Mouse (Mus musculus) hindbrain, postnatal 0 days (tissue): ENCODE data around the gene Mical3. TPM values are rescaled to one million over a fixed set of nuclear protein-coding genes. Genes with fewer than 3 reads are reported as not detected.

Source experiments
- ATAC-seq: fragments of 200-750 bp; cut with Nextera tagmentation; 2 replicates; pipeline ENCODE4 v1.8.0; 2017; ENCODE audit warnings: mild to moderate bottlenecking, moderate TSS enrichment, moderate library complexity
- DNase-seq: peaks from one replicate; pipeline ENCODE4 v3.0.0-alpha.2; 2015; ENCODE audit warnings: low spot score
- H3K27ac ChIP-seq: fragments of 300-500 bp; sonication (generic); 2 replicates; pipeline ENCODE4 v1.5.1; 2014; ENCODE audit warnings: mild to moderate bottlenecking
- H3K27me3 ChIP-seq: fragments of 300-500 bp; sonication (generic); 2 replicates; pipeline ENCODE4 v1.6.1; 2014; ENCODE audit warnings: low read length, mixed read lengths; ENCODE audit not compliant: insufficient read depth
- H3K36me3 ChIP-seq: fragments of 300-500 bp; sonication (generic); 2 replicates; pipeline ENCODE4 v1.6.1; 2014; ENCODE audit warnings: low read length, mixed read lengths; ENCODE audit not compliant: insufficient read depth
- H3K4me1 ChIP-seq: fragments of 300-500 bp; sonication (generic); 2 replicates; pipeline ENCODE4 v1.6.1; 2014; ENCODE audit warnings: antibody characterized with exemption, low read length, mixed read lengths; ENCODE audit not compliant: insufficient read depth
- H3K4me2 ChIP-seq: fragments of 300-500 bp; sonication (generic); 2 replicates; pipeline ENCODE4 v1.6.1; 2014; ENCODE audit warnings: low read depth, mild to moderate bottlenecking, low read length, moderate library complexity, mixed read lengths
- H3K4me3 ChIP-seq: fragments of 300-500 bp; sonication (generic); 2 replicates; pipeline ENCODE4 v1.5.1; 2014; ENCODE audit warnings: low read length
- H3K9ac ChIP-seq: fragments of 300-500 bp; sonication (generic); replicated peaks from 2 replicates; pipeline ENCODE4 v1.6.1; 2014; ENCODE audit warnings: mild to moderate bottlenecking, low read length, moderate library complexity, mixed read lengths
- H3K9me3 ChIP-seq: fragments of 300-500 bp; sonication (generic); 2 replicates; pipeline ENCODE4 v1.6.1; 2016; ENCODE audit warnings: low read length, mixed read lengths
- CTCF ChIP-seq: IDR thresholded peaks from 2 replicates; pipeline ENCODE4 v1.5.1; 2016; ENCODE audit warnings: antibody characterized with exemption, control low read depth, low read depth
- WGBS: fragments of 180-500 bp; shearing (Covaris S2); extraction: QIAGEN DNeasy Blood & Tissue Kit; methylation state at CpG from one replicate; pipeline ENCODE4 v1.1.7; 2014; 5-methylcytosine and 5-hydroxymethylcytosine counted together
- polyA plus RNA-seq: library from polyadenylated mRNA; unstranded; fragments of >200 nt; fragmentation: Nextera tagmentation; extraction: Ambion mirVana; gene quantifications from 2 replicates; pipeline ENCODE4 v1.2.1, GENCODE M21; 2015
- total RNA-seq: library from RNA; depleted of rRNA; stranded (reverse); fragments of >200 nt; gene quantifications from 2 replicates; pipeline ENCODE4 v1.2.3, GENCODE M21; 2014

Gene Mical3
- total and polyA plus RNA-seq, 2 experiments from 2014 or later: 19.3 to 60.2 TPM

DNA sequence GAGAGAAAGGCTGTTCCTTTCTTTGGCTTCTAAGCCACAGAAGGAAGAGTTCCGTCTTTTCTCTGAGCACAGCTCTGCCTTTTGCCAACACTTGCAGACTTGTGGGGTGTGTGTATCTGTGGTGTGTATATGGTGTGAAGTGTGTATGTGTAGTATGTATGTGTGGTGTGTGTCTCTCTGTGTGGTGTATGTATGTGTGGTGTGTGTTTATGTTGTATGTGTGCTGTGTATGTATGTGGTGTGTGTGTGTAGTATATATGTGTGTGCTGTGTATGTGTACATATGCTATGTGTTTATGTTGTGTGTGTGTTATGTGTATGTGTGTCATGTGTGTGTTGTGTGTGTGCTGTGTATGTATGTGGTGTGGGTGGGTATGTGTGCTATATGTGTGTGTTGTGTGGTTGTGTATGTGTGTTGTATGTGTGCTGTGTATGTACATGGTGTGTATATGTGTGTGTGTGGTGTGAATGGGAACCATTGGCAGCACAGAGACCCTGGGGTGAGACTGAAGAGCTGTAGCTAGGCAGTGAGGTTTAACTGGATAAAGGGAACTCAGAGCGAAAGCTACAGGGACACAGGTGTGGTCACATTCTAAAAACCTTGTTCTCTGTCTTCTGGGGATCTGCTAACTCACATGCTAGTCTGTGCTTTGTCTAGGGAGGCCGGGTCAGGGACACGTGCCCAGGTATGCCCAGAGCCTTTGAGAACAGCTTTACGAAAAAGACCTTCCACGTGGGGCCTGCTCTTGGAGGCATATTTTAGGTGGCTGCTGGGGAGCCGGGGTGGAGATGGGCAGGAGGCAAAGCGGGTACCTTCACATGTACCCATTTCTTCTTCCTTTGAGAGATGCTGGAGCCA, 159.6 kb downstream of the Mical3 start:
- no peaks in the 10 kb centered on the region for H3K9me3 ChIP-seq
- H3K4me1 ChIP-seq: no peaks in the 10 kb centered on the region
- no peak overlapping the region for H3K9ac ChIP-seq
- TF ChIP-seq CTCF: no peak
- DNase-seq (no peak), ATAC-seq (peak; percentile 55; the same call in 1 of the 2 replicates)
- H3K36me3 ChIP-seq: peaks cover 20% of the 10 kb centered on the region
- no peaks in the 10 kb centered on the region for H3K27me3 ChIP-seq
- H3K27ac ChIP-seq: no peak overlapping the region
- 64% methylated on average over 8 of the region's 8 CpGs for WGBS
- H3K4me2 ChIP-seq: no peak overlapping the region
- no peak overlapping the region for H3K4me3 ChIP-seq

DNA sequence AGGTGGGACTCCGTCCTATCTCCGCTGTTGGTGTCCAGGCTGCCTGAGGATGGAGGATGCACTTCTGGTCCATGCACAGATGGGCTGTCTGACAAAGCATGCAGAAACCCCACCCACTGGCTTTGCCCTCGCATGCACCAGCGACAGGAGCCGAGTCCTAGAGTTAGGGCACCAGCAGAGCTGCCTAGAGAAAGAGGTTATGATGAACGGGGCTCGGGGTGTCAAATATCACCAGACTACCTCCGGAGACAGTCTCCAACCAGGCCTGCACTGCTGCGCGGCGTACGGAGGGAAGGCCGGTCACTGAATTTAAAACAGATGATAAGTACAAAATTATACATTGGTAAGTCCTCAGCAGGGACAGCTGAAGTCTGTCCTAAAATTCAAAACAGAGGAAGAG, 165.0 kb downstream of the Mical3 start:
- Histone ChIP-seq H3K36me3 (peaks cover 13% of the 10 kb centered on the region; the same call in 1 of the 2 replicates), H3K27me3 (no peaks in the 10 kb centered on the region), H3K9ac (no peak overlapping the region), H3K4me2 (no peak overlapping the region), H3K27ac (no peak overlapping the region), H3K4me3 (no peak overlapping the region), H3K4me1 (no peaks in the 10 kb centered on the region), H3K9me3 (no peaks in the 10 kb centered on the region)
- no peak for ATAC-seq
- WGBS: 70% methylated on average over 13 of the region's 13 CpGs
- DNase-seq: no peak
- no peak for TF ChIP-seq CTCF

- no peak overlapping the region for H3K9ac ChIP-seq
- H3K27ac ChIP-seq: no peak overlapping the region
- DNase-seq (no peak), ATAC-seq (no peak)
- 81% methylated on average over 3 of the region's 3 CpGs for WGBS
- no peak overlapping the region for H3K4me3 ChIP-seq
- H3K36me3 ChIP-seq: peaks cover 13% of the 10 kb centered on the region; the same call in 1 of the 2 replicates
- H3K27me3 ChIP-seq: no peaks in the 10 kb centered on the region
- TF ChIP-seq CTCF: no peak
- no peaks in the 10 kb centered on the region for H3K4me1 ChIP-seq
- no peak overlapping the region for H3K4me2 ChIP-seq
- no peaks in the 10 kb centered on the region for H3K9me3 ChIP-seq
Measured at GRCm38 (mm10) chr6:120964179-120964578, 166.6 kb downstream of the Mical3 start.

DNA sequence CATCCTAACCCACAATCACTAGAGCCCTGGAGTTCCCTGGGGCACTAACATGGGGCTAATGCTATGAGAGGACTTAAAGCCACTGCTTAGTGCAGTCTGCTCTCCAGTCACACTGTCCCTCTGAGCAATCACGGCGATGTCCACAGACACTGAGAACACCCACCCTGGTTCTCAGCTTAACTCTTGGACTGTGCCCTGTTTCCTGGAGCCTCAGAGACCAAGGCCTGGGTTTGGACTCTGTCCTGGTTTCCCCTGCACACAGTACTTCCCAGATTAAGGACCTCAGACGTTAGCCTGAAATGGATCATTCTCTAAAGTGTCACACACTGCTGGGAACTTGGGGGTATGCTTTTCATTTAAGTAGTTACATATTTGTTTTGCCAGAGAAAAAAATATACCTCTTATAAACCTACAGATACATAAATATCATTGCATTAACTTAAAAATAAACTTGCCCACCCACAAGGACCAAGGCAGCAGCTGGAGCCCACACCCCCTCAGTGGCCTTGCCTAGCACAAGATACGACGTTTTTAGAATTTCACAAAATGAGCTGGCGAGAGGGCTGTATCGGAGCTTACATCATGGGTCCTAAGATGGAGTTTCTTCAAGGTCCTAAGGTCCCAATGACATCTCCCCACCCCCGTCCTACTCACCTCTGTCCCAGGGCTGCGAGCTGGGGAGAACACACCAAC, 170.3 kb downstream of the Mical3 start:
- no peaks in the 10 kb centered on the region for H3K9me3 ChIP-seq
- H3K4me3 ChIP-seq: no peak overlapping the region
- 88% methylated on average over 9 of the region's 9 CpGs for WGBS
- ATAC-seq (no peak), DNase-seq (no peak)
- no peak overlapping the region for H3K27ac ChIP-seq
- no peak overlapping the region for H3K4me2 ChIP-seq
- no peaks in the 10 kb centered on the region for H3K27me3 ChIP-seq
- no peak for TF ChIP-seq CTCF
- H3K4me1 ChIP-seq: no peaks in the 10 kb centered on the region
- peaks cover 35% of the 10 kb centered on the region; the same call in 1 of the 2 replicates for H3K36me3 ChIP-seq
- H3K9ac ChIP-seq: no peak overlapping the region

GRCm38 (mm10) chr6:120957331-120957730, 173.5 kb downstream of the Mical3 start:
- Histone ChIP-seq H3K4me1 (no peaks in the 10 kb centered on the region), H3K27me3 (no peaks in the 10 kb centered on the region), H3K4me3 (no peak overlapping the region), H3K9ac (no peak overlapping the region), H3K9me3 (no peaks in the 10 kb centered on the region), H3K4me2 (no peak overlapping the region), H3K27ac (no peak overlapping the region), H3K36me3 (peaks cover 39% of the 10 kb centered on the region; the same call in 1 of the 2 replicates)
- DNase-seq (no peak), ATAC-seq (no peak)
- 84% methylated on average over 4 of the region's 4 CpGs for WGBS
- no peak for TF ChIP-seq CTCF

DNA sequence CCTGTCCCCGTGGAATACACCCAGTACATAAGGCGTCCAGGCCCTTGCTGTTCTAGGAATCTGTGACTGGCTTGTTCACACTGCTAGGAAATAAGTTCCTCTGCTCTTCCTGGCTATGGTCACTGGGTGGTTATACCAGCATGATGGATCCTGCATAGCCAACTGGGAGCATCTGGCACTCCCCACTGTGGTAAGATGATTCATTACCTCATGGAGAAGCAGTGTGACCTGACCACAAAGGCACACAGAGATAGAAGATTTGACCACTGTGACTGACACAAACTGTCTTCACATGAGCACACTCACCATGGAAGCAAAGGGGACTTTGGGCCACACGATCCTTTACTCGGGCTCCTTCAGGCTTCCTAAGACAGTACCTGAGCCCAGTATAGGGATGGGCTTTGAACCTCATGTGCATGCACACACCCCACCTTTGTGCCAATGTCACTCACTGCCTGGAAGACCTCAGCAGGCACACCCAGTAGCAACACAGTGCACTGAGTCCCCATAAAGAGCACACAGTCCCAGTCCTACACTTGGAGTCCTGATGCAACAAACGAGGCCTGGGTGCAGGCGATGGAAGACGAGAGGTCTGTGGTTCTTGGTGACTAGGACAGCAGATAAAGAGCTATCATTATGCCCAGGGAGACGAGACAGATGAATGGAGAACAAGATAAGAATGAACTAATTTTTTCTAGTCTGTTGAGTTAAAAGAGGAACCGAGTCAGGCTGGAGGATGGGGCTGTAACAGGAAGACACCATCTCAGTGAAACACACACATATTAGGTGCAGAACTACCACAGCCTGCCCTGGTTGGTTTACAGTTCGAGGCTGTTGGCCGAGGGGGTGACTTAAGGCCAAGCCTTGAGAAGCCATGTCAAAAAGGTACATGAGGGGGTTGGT, 174.3 kb downstream of the Mical3 start:
- DNase-seq (no peak), ATAC-seq (no peak)
- Histone ChIP-seq H3K4me2 (no peak overlapping the region), H3K4me3 (no peak overlapping the region), H3K36me3 (peaks cover 42% of the 10 kb centered on the region), H3K27ac (no peak overlapping the region), H3K9ac (no peak overlapping the region), H3K9me3 (no peaks in the 10 kb centered on the region), H3K27me3 (no peaks in the 10 kb centered on the region), H3K4me1 (no peaks in the 10 kb centered on the region)
- no peak for TF ChIP-seq CTCF
- WGBS: 87% methylated on average over 11 of the region's 11 CpGs
